Mouse (Mus musculus): ENCODE data around the gene Mettl24.

DNA sequence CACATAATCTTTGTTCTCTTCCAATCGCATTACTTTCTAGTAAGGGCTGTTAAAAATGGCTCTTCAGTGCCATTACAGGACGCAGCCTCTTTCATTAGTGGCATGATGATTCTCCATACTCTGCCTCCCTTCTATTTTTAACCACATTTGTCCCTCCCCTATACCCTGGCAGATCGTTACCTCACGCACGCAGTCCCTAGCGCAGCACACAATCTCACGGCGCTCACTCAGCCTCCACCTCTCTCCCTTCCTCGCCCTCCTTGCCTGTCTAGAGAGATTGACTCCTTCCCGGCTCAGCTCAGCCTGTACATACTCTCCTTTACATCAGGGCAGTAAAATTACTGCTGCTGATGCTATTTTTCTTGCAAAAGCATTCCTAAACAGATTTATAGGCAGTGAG lies 161.5 kb downstream of the Mettl24 start:
- no peak for TF ChIP-seq POLR2A (IDR thresholded peaks at IDR 0.05; ENCODE audit: insufficient read length, low read depth)
- TF ChIP-seq USF1 (IDR thresholded peaks at IDR 0.05; ENCODE audit: low read depth), result no peak
- TF ChIP-seq MYOG (IDR thresholded peaks at IDR 0.05; ENCODE audit: control insufficient read depth in 1 of 3, insufficient read depth in 1 of 3, insufficient read length in 2 of 3, low read depth in 2 of 3), result no peak
- no peak for TF ChIP-seq CEBPB (IDR thresholded peaks at IDR 0.05; ENCODE audit: insufficient read depth, poor library complexity, severe bottlenecking)
- no peak for TF ChIP-seq MAX (IDR thresholded peaks at IDR 0.05; ENCODE audit: low read depth)
- TF ChIP-seq TCF12 (IDR thresholded peaks at IDR 0.05; ENCODE audit: insufficient read depth, poor library complexity, severe bottlenecking), result no peak
- TF ChIP-seq SRF (IDR thresholded peaks at IDR 0.05; ENCODE audit: control insufficient read depth, insufficient read length, low read depth), result no peak
- no peak for TF ChIP-seq TCF3 (IDR thresholded peaks at IDR 0.05; ENCODE audit: insufficient read length, low read depth)
- no peak for TF ChIP-seq E2F4 (IDR thresholded peaks at IDR 0.05; ENCODE audit: insufficient read depth)

Measured in myocyte (in vitro differentiated cells).